Mouse (Mus musculus) MEL (cell line): ENCODE measurements at regions not wholly inside any gene's neighbourhood (a gene's known extent, or its start where the extent isn't known, plus 50 kb on each side); places are given as distances from the start of the nearest gene placed in this dataset.

Source experiments
- CHD1 ChIP-seq: IDR thresholded peaks from 2 replicates; pipeline ENCODE4 v1.6.1; 2012; ENCODE audit warnings: low read depth, mild to moderate bottlenecking, inconsistent platforms, low read length, improper control_type of control experiment
- CTCF ChIP-seq, 3 experiments: IDR thresholded peaks in 2 of 3; conservative IDR thresholded peaks in 1 of 3; 2 replicates each; pipeline ENCODE4 v1.5.1; 2011 to 2012; ENCODE audit warnings: low read length in 3 of 3, low read depth in 2 of 3, mild to moderate bottlenecking in 2 of 3, improper control_type of control experiment in 1 of 3, inconsistent platforms in 1 of 3, mixed read lengths in 1 of 3, moderate library complexity in 1 of 3; ENCODE audit not compliant: control insufficient read depth in 1 of 3, insufficient read depth in 1 of 3, poor library complexity in 1 of 3, severe bottlenecking in 1 of 3
- ETS1 ChIP-seq: IDR thresholded peaks from 2 replicates; pipeline ENCODE4 v1.6.1; 2012; ENCODE audit warnings: low read depth, mild to moderate bottlenecking, inconsistent platforms, low read length, improper control_type of control experiment, moderate library complexity
- HCFC1 ChIP-seq: IDR thresholded peaks from 2 replicates; pipeline ENCODE4 v1.6.1; 2012; ENCODE audit warnings: low read depth, mild to moderate bottlenecking, inconsistent platforms, low read length, improper control_type of control experiment, moderate library complexity
- MAFK ChIP-seq: IDR thresholded peaks from 2 replicates; pipeline ENCODE4 v1.6.1; 2011; ENCODE audit warnings: low read depth, mild to moderate bottlenecking, low read length, improper control_type of control experiment, borderline replicate concordance
- POLR2A ChIP-seq, 2 experiments: IDR thresholded peaks; 2 replicates each; pipeline ENCODE4 v1.6.1; 2011 to 2012; ENCODE audit warnings: low read length in 2 of 2, mild to moderate bottlenecking in 2 of 2, control low read depth in 1 of 2, improper control_type of control experiment in 1 of 2, low read depth in 1 of 2, moderate library complexity in 1 of 2; ENCODE audit not compliant: control insufficient read depth in 1 of 2, insufficient read depth in 1 of 2, poor library complexity in 1 of 2
- RAD21 ChIP-seq: IDR thresholded peaks from 2 replicates; pipeline ENCODE4 v1.6.1; 2011; ENCODE audit warnings: mild to moderate bottlenecking, low read depth, low read length, improper control_type of control experiment
- USF1 ChIP-seq: IDR thresholded peaks from 2 replicates; pipeline ENCODE4 v1.6.1; 2014; ENCODE audit warnings: low read depth, mild to moderate bottlenecking, inconsistent platforms, low read length, improper control_type of control experiment, moderate library complexity

DNA sequence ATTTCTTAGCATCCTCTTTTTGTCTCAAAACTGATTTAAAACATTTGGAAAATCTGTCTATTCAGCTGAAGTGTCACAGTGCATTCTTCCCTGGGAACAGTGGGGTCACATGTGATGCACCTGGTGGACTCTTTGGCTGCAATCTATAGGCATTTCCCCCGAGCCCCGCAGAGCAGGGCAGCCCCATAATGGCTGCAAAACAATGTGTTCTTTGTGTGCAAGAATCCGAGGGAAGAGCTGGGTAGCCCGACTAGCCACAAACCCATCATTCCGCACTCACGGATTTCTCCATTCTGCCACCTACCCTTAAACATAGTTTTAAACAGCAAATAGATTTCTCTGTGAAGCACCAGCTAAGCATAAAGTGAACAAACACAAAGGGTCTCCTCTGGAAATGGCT is 252.2 kb downstream of the Barhl2 start:
- no peak for TF ChIP-seq HCFC1
- no peak for TF ChIP-seq USF1
- TF ChIP-seq CHD1, result no peak
- no peak for TF ChIP-seq POLR2A (IDR thresholded peaks at IDR 0.05; ENCODE audit: control insufficient read depth in 1 of 2, insufficient read depth in 1 of 2, low read depth in 1 of 2, low read length in 2 of 2, poor library complexity in 1 of 2)
- TF ChIP-seq CTCF (IDR thresholded peaks at IDR 0.05 in 2 of 3, conservative IDR thresholded peaks at IDR 0.05 in 1 of 3; ENCODE audit: control insufficient read depth in 1 of 3, insufficient read depth in 1 of 3, low read depth in 2 of 3, low read length in 3 of 3, poor library complexity in 1 of 3, severe bottlenecking in 1 of 3), result no peak
- TF ChIP-seq RAD21, result no peak
- TF ChIP-seq MAFK, result no peak
- TF ChIP-seq ETS1, result no peak
